Mouse (Mus musculus) midbrain, embryonic 14.5 days (tissue): Measurements from ENCODE around the gene Ormdl2. TPM values are rescaled to one million over a fixed set of nuclear protein-coding genes. Genes with fewer than 3 reads are reported as not detected.

Source experiments
- ATAC-seq: fragments of 200-750 bp; cut with Nextera tagmentation; 2 replicates; pipeline ENCODE4 v1.8.0; 2017; ENCODE audit warnings: moderate number of reproducible peaks, moderate library complexity; ENCODE audit not compliant: low FRiP score, low TSS enrichment
- DNase-seq: peaks from one replicate; pipeline ENCODE4 v3.0.0-alpha.2; 2015
- H3K27ac ChIP-seq: fragments of 300-500 bp; sonication (generic); replicated peaks from 2 replicates; pipeline ENCODE4 v1.5.1; 2014; ENCODE audit warnings: mild to moderate bottlenecking, low read depth, low read length, moderate library complexity
- H3K27me3 ChIP-seq: fragments of 300-500 bp; sonication (generic); 2 replicates; pipeline ENCODE4 v1.6.1; 2014; ENCODE audit warnings: low read length, control low read depth, mixed read lengths; ENCODE audit not compliant: control insufficient read depth, insufficient read depth
- H3K36me3 ChIP-seq: fragments of 300-500 bp; sonication (generic); 2 replicates; pipeline ENCODE4 v1.6.1; 2014; ENCODE audit warnings: low read length, control low read depth; ENCODE audit not compliant: control insufficient read depth, insufficient read depth
- H3K4me1 ChIP-seq: fragments of 300-500 bp; sonication (generic); 2 replicates; pipeline ENCODE4 v1.6.1; 2014; ENCODE audit warnings: mild to moderate bottlenecking, antibody characterized with exemption, low read length, control low read depth; ENCODE audit not compliant: control insufficient read depth, insufficient read depth
- H3K4me2 ChIP-seq: fragments of 300-500 bp; sonication (generic); 2 replicates; pipeline ENCODE4 v1.6.1; 2014; ENCODE audit warnings: mild to moderate bottlenecking, low read length, moderate library complexity
- H3K4me3 ChIP-seq: fragments of 300-500 bp; sonication (generic); replicated peaks from 2 replicates; pipeline ENCODE4 v1.5.1; 2014; ENCODE audit warnings: low read depth, low read length
- H3K9ac ChIP-seq: fragments of 300-500 bp; sonication (generic); replicated peaks from 2 replicates; pipeline ENCODE4 v1.6.1; 2014; ENCODE audit warnings: mild to moderate bottlenecking, low read length, moderate library complexity
- H3K9me3 ChIP-seq: fragments of 300-500 bp; sonication (generic); 2 replicates; pipeline ENCODE4 v1.6.1; 2016; ENCODE audit warnings: low read length, control low read depth, mixed read lengths; ENCODE audit not compliant: control insufficient read depth
- WGBS: fragments of 180-500 bp; shearing (Covaris S2); extraction: QIAGEN DNeasy Blood & Tissue Kit; methylation state at CpG from one replicate; pipeline ENCODE4 v1.1.7; 2014; 5-methylcytosine and 5-hydroxymethylcytosine counted together
- polyA plus RNA-seq: library from polyadenylated mRNA; unstranded; fragments of >200 nt; fragmentation: Nextera tagmentation; extraction: Ambion mirVana; gene quantifications from 2 replicates; pipeline ENCODE4 v1.2.1, GENCODE M21; 2014

The Ormdl2 gene
- 23.4 and 24.8 TPM in 2 replicates for polyA plus RNA-seq

DNA sequence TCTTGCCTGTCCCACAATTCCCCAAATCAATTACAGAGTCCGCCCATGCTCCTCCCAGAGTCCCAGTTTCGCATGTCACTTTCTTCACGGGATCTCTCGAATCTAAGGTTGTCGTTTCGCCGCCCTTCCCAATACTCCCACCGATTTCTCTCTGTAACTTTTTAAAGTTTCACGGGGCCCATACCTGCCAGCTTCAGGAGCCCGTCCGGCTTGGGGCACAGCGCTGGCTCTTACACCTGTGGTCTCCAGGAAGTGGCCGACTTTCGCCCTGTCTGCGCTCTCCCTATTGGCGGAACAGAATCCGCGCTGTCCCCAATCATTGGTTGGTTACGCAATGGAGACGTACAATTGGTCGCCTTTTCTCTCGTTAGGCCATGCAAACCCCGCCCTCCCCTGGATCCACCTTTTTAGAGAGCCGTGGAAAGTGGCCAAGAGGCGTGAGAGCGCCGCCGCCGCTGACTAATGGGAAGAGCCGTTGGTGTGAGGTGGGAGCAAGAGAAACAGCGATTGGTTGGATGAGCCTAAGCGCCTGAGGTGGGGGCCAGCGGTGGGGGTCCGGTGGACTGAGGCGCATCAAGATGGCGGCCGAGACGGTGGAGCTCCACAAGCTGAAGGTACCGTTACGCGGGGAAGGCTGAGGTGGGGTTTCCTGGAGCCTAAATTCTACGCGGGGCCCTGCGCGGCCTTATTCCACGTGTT, at the start of gene Ormdl2:
TSS of gene Ormdl2 (minus strand) at position 288 of the 699 bp plus-strand sequence.
- H3K36me3 ChIP-seq: peaks cover 44% of the 10 kb centered on the region
- ATAC-seq: peak; percentile 100
- peak within 1 kb of the TSS; percentile 67 for H3K4me3 ChIP-seq
- peak; percentile 100 for DNase-seq
- peaks cover 7% of the 10 kb centered on the region for H3K4me1 ChIP-seq
- H3K27me3 ChIP-seq: no peaks in the 10 kb centered on the region
- H3K9ac ChIP-seq: peak within 1 kb of the TSS; percentile 62
- H3K4me2 ChIP-seq: peak within 1 kb of the TSS; percentile 69
- H3K9me3 ChIP-seq: no peaks in the 10 kb centered on the region
- H3K27ac ChIP-seq: no peak within 1 kb of the TSS
- under 1% methylated on average over 46 of the region's 46 CpGs for WGBS

GRCm38 (mm10) chr10:128870341-128870740, 48.9 kb upstream of the Ormdl2 start:
- Histone ChIP-seq H3K36me3 (peaks cover 58% of the 10 kb centered on the region), H3K27ac (no peak overlapping the region), H3K4me2 (no peak overlapping the region), H3K27me3 (no peaks in the 10 kb centered on the region), H3K4me1 (no peaks in the 10 kb centered on the region), H3K9me3 (no peaks in the 10 kb centered on the region), H3K9ac (no peak overlapping the region), H3K4me3 (no peak overlapping the region)
- no peak for ATAC-seq
- 91% methylated on average over 3 of the region's 3 CpGs for WGBS
- no peak for DNase-seq

DNA sequence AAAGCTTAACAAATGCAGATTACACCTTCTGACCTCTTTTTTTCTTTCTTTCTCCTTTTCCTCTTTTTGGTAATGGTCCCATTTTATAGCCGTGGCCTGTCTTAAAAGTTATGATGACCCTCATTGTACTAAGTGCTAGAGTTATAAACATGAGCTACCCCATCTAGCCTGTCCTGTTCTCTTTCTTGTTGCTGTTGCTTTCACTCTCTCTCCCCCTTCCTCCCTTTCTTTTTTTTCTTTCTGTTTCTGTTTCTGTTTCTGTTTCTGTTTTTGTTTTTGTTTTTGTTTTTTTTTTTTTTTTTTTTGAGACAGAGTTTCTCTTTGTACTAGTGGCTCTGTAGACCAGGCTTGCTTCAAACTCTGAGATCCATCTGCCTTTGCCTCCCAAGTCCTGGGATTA, 45.1 kb upstream of the Ormdl2 start:
- no peak overlapping the region for H3K4me3 ChIP-seq
- WGBS: 95% methylated on average over 1 of the region's 1 CpGs
- no peak for ATAC-seq

DNA sequence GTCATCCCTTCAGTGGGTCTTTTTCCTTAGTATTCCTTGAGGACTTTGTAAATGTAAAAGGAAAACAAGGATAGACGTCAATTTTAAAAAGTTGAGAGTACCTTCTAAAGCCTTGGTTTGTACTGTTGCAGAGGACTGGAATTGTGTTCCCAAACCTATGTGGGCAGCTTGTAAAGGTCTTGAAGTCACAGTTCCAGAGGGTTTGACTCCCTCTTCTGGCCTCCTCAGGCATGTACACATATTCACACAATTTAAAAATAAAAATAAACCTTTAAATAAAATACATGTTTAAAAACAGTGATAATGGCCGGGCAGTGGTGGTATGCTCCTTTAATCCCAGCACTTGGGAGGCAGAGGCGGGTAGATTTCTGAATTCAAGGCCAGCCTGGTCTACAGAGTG, 44.6 kb upstream of the Ormdl2 start:
- WGBS: 90% methylated on average over 3 of the region's 3 CpGs
- no peak overlapping the region for H3K27ac ChIP-seq
- H3K27me3 ChIP-seq: no peaks in the 10 kb centered on the region

More for the DNA sequence above, 45.1 kb upstream of the Ormdl2 start:
- H3K4me2 ChIP-seq: no peak overlapping the region
- DNase-seq: no peak
- H3K27me3 ChIP-seq: no peaks in the 10 kb centered on the region
- H3K9me3 ChIP-seq: no peaks in the 10 kb centered on the region
- no peaks in the 10 kb centered on the region for H3K4me1 ChIP-seq
- no peak overlapping the region for H3K27ac ChIP-seq
- no peak overlapping the region for H3K9ac ChIP-seq
- H3K36me3 ChIP-seq: peaks cover 44% of the 10 kb centered on the region

GRCm38 (mm10) chr10:128861176-128861575, 39.7 kb upstream of the Ormdl2 start:
- H3K27ac ChIP-seq: no peak overlapping the region
- H3K9ac ChIP-seq: no peak overlapping the region
- peaks cover 44% of the 10 kb centered on the region for H3K36me3 ChIP-seq
- ATAC-seq: no peak
- H3K27me3 ChIP-seq: no peaks in the 10 kb centered on the region
- H3K4me1 ChIP-seq: no peaks in the 10 kb centered on the region
- H3K4me3 ChIP-seq: no peak overlapping the region
- no peak overlapping the region for H3K4me2 ChIP-seq
- DNase-seq: no peak
- H3K9me3 ChIP-seq: no peaks in the 10 kb centered on the region

More for the DNA sequence above, 44.6 kb upstream of the Ormdl2 start:
- H3K4me3 ChIP-seq: no peak overlapping the region
- no peaks in the 10 kb centered on the region for H3K9me3 ChIP-seq
- no peak overlapping the region for H3K4me2 ChIP-seq
- no peak for DNase-seq
- H3K9ac ChIP-seq: no peak overlapping the region
- H3K4me1 ChIP-seq: no peaks in the 10 kb centered on the region
- peaks cover 42% of the 10 kb centered on the region for H3K36me3 ChIP-seq
- no peak for ATAC-seq

DNA sequence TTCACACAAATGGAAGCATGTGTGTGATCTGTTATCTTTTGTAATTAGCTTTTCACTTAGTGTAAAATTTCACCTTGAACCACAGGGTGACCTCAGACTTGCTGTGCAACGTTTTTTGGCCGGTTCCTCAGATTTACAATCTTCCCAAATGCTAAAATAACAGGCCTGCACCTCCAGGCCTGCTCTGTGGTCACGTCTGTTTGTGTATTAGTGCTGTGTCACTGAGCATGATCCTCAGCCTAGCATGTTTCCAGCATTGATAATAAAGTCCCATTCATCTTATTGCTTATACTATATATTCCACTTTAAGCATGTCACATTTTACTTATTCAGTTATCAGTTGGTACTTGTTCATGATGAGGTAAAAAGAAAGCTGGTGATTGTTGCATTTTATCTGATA, 28.9 kb upstream of the Ormdl2 start:
- H3K9me3 ChIP-seq: no peaks in the 10 kb centered on the region
- ATAC-seq (no peak), DNase-seq (no peak)
- no peak overlapping the region for H3K4me3 ChIP-seq
- H3K9ac ChIP-seq: no peak overlapping the region
- H3K36me3 ChIP-seq: peaks cover 57% of the 10 kb centered on the region
- no peak overlapping the region for H3K4me2 ChIP-seq
- 86% methylated on average over 3 of the region's 3 CpGs for WGBS
- H3K27ac ChIP-seq: no peak overlapping the region
- H3K4me1 ChIP-seq: no peaks in the 10 kb centered on the region
- H3K27me3 ChIP-seq: no peaks in the 10 kb centered on the region

DNA sequence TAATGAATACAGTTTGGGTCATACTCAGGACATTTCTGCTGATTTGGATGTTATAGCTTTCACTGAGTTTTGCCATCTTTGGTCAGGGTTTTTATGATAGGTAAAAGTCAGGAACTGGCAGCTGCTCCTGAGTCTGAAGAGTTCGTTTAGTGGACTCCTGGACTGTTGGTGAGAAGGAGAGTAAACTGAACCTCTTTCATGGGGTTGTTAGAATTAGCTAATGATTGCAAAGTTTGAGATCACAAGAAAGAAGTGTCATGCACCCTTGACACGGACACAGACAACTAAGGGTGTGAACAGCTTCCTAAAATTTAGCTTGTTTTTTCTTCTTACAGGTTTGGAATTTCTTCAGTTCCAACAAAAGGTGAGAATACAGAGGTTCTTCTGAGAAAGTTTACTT, 27.0 kb upstream of the Ormdl2 start:
- no peaks in the 10 kb centered on the region for H3K27me3 ChIP-seq
- ATAC-seq: no peak
- no peaks in the 10 kb centered on the region for H3K9me3 ChIP-seq
- 84% methylated on average over 2 of the region's 2 CpGs for WGBS
- H3K27ac ChIP-seq: no peak overlapping the region
- H3K36me3 ChIP-seq: peaks cover 60% of the 10 kb centered on the region
- DNase-seq: no peak
- no peak overlapping the region for H3K9ac ChIP-seq
- no peak overlapping the region for H3K4me3 ChIP-seq
- H3K4me1 ChIP-seq: no peaks in the 10 kb centered on the region
- H3K4me2 ChIP-seq: no peak overlapping the region

DNA sequence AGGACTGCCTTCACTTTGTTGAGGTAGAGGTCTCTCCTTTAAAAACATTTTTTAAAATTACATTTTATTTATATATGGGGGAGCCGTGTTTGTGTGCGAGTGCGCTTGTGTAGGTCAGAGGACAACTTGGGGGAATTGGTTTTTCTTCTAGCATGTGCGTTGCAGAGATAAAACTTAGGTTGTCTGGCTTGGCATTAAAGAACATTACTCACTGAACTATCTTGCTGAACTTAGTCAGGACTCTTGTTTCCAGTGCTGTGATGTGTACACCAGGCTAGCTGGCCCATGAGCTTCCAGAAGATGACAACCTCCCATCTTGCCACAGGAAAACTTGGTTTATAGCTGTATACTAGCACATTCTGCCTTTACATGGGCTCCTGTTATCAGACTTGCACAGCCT, 25.2 kb upstream of the Ormdl2 start:
- H3K27me3 ChIP-seq: no peaks in the 10 kb centered on the region
- peaks cover 69% of the 10 kb centered on the region for H3K36me3 ChIP-seq
- ATAC-seq (no peak), DNase-seq (no peak)
- H3K4me1 ChIP-seq: no peaks in the 10 kb centered on the region
- H3K27ac ChIP-seq: no peak overlapping the region
- H3K9ac ChIP-seq: no peak overlapping the region
- H3K4me2 ChIP-seq: no peak overlapping the region
- no peaks in the 10 kb centered on the region for H3K9me3 ChIP-seq
- H3K4me3 ChIP-seq: no peak overlapping the region
- WGBS: 97% methylated on average over 4 of the region's 4 CpGs

GRCm38 (mm10) chr10:128845516-128845915, 24.1 kb upstream of the Ormdl2 start:
- Histone ChIP-seq H3K4me1 (no peaks in the 10 kb centered on the region), H3K9me3 (no peaks in the 10 kb centered on the region), H3K4me2 (no peak overlapping the region), H3K36me3 (peaks cover 74% of the 10 kb centered on the region), H3K27ac (no peak overlapping the region), H3K27me3 (no peaks in the 10 kb centered on the region), H3K9ac (no peak overlapping the region), H3K4me3 (no peak overlapping the region)
- ATAC-seq (no peak), DNase-seq (peak; percentile 82)
- WGBS: 66% methylated on average over 2 of the region's 2 CpGs
